In the genomic region with DNA sequence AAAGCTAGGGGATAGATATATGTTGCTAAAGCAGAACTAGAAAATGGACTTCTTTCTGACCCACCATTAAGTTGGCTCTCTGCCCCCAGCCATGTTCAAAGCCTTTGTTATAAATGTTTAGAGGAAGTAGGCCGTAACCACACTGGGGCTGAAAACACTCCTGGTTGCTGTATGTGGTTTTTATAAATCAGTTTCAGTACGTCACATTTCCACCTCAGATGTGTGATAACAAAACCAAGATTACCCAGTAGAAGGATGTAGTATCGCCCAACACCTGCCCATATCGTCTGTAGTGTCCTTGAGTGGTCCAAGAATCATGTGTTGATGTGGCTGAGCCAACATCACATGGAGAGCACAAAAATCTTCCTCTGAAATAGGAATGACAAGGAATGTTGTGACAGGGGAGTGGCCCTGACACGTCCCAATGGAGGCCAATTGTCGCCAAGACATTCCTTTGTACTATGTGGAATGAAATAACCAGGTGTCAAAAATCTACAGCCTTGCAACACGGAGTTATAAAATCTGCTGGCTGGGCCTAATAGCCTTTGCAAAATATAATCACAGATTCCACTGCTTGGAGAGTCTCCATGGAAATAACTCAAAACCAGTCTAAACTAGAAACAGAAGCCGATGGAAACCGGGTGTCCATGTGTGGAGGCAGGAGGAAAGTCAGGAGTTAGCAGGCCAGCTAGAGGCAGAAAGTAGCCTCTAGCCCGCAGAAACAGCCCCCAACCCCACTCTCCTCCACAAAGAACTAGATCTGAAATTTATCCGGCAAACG, we compare ENCODE assay signal across 1 mouse cellular context.
A peak's percentile ranks its signal among the peaks of the same experiment; 100 is the strongest.
TF ChIP-seq lines count a peak whose summit lies in the region.

No protein-coding gene starts in this region.

TF ChIP-seq in CH12.LX, 34 proteins besides CTCF, POLR2A, EP300 and RAD21 (continued from another document):
- peak; percentile 74; the same call in 1 of the 2 replicates for TF ChIP-seq CHD2 (IDR thresholded peaks at IDR 0.05; ENCODE audit: low read length)
- 0 out of 2 replicates have a peak, but pooled peaks have one; percentile 9 for TF ChIP-seq NELFE (IDR thresholded peaks at IDR 0.05; ENCODE audit: low read depth, low read length)
- TF ChIP-seq JUN (IDR thresholded peaks at IDR 0.05; ENCODE audit: insufficient read depth, low read depth, low read length) = peak; percentile 81
- no peak for TF ChIP-seq PAX5 (IDR thresholded peaks at IDR 0.05; ENCODE audit: low read length)
- TF ChIP-seq USF1 (IDR thresholded peaks at IDR 0.05; ENCODE audit: low read depth, low read length) = no peak
- peak; percentile 65; the same call in 1 of the 2 replicates for TF ChIP-seq E2F4 (IDR thresholded peaks at IDR 0.05; ENCODE audit: insufficient replicate concordance, low read depth, low read length)
- peak; percentile 91 for TF ChIP-seq ETS1 (conservative IDR thresholded peaks at IDR 0.05; ENCODE audit: low read depth, low read length)
- TF ChIP-seq IRF4 (IDR thresholded peaks at IDR 0.05; ENCODE audit: low read depth, low read length) = peak; percentile 94
- TF ChIP-seq SMC3 (IDR thresholded peaks at IDR 0.05; ENCODE audit: low read depth, low read length) = peak; percentile 14
- TF ChIP-seq MEF2A (IDR thresholded peaks at IDR 0.05; ENCODE audit: borderline replicate concordance, low read depth, low read length) = peak; percentile 90
- peak; percentile 91 for TF ChIP-seq TCF12 (IDR thresholded peaks at IDR 0.05; ENCODE audit: low read depth, low read length)
- TF ChIP-seq USF2 (conservative IDR thresholded peaks at IDR 0.05; ENCODE audit: low read depth, low read length) = no peak
- 0 out of 2 replicates have a peak, but pooled peaks have one; percentile 13 for TF ChIP-seq HCFC1 (IDR thresholded peaks at IDR 0.05; ENCODE audit: low read depth, low read length)
- TF ChIP-seq JUND (conservative IDR thresholded peaks at IDR 0.05; ENCODE audit: low read depth, low read length) = peak; percentile 88
- TF ChIP-seq ELF1 (IDR thresholded peaks at IDR 0.05; ENCODE audit: low read depth, low read length) = no peak
- TF ChIP-seq RCOR1 (conservative IDR thresholded peaks at IDR 0.05; ENCODE audit: low read depth, low read length) = peak; percentile 93
